Mouse (Mus musculus) T-helper 17 cell (primary cell): ENCODE data around the gene Rnf157.

ENCODE experiments used
- in situ Hi-C, 2 experiments: fragments of 300-600 bp; cut with MboI, MseI; formaldehyde crosslinking; loops; 1 replicate in 1 of 2; 2 replicates in 1 of 2; pipeline ENCODE4 v1.15.1; 2025; ENCODE audit warnings: high pct_unique_total_duplicates in 2 of 2

Gene Rnf157

DNA sequence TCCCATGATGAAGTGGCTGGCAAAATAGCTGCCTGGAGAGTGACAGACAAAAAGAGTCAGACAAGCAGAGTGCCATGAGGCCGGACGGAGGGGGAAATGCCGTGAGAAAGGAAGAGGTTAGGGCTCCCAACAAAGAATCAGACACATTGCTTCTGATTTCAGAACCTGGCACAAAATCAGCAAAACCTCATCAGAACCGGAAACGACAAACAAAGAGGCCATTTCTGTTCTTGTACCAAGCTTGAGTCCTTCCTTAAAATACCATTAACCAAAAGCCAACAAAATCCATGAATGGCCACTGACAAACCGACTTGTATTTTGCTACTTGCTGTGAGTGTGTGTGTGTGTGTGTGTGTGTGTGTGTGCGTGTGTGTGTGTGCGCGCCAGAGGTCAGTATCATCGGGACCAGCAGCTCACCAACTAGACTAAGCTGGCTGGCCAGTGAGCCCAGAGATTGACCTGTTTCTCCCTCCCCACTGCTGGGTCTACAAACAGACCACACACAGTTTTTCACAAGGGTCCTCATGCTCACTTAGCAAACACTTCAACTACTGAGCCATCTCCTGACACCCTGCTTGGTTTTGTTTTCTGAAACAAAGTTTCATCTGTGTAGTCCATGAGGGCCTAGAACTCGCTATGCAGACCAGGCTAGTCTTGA, 16.4 kb downstream of the Rnf157 start:
- in situ Hi-C loops = loop anchor here in 1 of 2 experiments (5.0 kb wide), 1 partner anchor 46 kb away; no protein-coding TSS in a partner anchor

DNA sequence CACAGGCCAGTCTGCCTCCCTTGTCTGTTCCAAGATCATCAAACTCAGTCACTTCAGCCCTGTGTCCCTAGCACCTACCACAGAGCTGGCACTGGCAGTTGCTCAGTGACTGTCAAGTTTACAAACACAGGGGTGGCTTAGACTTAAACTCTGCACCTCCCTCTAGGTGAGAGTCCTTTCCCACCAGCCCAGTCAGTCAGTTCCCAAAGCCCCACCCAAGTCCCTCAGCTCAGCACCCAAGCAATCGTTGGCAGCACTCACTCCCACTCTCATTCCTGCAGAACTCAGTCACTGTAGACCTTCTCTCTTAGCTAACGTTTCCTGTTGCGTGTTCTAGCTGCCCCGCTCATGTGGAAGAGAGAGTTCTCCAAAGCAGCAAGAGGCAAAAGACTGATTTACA, 18.1 kb downstream of the Rnf157 start:
- in situ Hi-C loops = loop anchor here in 1 of 2 experiments (5.0 kb wide), 1 partner anchor 48 kb away; no protein-coding TSS in a partner anchor

DNA sequence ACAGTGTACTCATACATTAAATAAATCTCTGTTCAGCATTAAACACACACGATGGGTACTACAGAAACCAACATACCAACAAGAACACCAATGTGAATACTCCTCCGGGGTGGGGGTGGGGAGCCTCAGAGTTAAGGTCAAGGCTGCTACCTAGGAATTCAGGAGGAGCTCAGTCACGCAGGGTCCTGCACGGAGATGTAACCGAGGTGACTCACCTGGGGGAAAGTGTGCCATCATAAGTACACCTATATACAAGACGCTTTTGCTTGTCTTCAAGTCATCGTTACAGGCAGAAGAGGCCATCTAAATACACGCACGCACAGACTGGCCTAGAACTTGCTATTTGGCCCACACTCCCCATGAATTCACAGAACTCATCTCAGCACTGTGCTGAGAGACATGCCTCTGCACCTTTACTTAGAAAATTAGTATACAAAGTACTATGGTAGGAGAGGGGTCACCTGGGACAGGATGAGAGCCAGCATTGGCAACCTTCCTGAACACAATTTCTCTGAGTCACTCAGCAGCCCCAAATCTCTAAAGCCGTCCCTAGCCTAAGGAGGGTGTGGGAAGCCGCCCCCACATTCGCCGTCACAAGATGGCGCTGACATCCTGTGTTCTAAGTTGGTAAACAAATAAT, 23.9 kb downstream of the Rnf157 start:
- in situ Hi-C loops = loop anchor here in 1 of 2 experiments (10.0 kb wide), 1 partner anchor 1576 kb away; no protein-coding TSS in a partner anchor

DNA sequence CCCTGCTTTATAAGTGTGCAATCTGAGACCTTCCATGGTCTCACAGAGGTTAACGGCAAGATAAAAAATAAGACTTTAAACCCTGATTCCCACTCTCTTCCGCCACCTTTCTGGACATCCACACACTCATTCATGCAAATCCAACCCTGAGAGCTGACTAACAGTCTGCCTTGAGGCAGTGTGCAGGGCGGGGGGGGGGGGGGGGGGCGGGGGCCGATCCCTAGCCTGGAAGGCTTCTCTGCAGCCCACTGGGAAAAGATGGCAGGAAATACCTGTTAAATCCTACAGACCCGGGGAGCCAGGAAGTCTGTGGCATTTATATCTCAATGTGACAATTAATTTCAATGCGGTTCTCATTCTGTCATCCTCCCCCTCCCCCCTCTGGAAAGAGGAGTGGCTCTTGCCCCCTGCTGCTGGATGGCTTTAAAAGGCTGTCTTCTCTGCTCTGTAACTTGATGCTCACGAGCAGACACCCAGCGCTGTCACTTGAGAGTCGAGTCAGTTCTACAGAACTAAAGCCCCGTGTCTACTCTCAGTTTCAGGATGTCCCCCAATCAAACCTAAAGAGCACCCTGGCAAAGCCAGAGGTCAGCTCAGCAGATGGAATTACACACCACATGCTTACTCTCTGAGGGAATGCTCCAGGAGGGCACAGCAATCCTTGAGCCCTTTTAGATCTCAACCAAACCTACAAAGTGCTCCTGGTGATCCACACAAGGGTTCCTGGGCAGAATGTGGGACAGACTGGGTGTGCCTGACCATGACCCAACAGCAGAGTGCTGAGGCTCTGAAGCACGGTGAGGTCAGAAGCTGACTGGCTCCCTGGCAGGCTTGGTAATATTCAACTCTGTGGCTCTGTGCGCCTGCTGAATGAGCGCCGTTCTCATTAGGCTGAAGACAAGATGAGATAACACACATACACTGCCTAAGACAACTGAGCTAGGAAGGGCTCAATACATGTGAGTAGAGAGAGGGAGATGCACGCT, 25.5 kb downstream of the Rnf157 start:
- in situ Hi-C loops = loop anchor here in 1 of 2 experiments (10.0 kb wide), 1 partner anchor 1577 kb away; no protein-coding TSS in a partner anchor

DNA sequence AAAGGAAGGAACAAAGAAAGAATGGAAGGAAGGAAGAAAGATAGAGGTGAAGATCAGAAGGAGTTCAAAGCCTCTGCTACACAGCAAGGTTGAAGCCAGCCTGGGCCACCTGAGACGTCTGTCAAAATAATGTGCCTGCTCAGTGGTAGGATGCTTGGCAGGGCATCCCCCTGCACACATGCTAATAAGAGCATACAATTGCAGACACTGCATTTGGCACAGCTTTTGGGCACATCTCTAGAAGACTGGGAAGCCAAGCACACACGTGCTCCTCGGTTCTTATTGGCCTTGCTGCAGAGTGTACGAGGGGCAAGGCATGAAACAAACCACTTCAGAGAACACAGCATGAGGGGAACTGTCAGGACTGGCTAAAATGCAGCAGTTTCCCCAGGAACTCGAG, 26.8 kb downstream of the Rnf157 start:
- in situ Hi-C loops = loop anchor here in 1 of 2 experiments (10.0 kb wide), 1 partner anchor 1579 kb away; no protein-coding TSS in a partner anchor

DNA sequence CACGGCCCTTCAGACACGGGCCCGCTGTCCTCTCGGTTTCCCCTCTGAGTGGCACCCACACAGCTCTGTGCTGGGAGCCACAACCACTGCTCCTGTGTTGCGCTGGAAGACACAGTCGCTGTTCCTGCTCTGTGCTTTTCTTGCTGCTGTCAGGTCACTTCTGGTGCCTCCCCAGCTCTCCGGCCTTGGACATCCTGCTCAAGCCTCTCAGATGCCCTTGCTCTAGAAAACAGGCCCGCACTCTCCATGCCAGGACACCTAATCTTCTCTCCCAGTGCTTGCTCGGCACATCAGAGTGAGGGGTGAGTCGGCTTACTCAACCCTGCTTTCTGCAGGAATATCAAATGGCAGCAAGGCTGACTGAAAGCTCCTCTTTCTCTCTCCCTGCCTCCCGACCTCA, 28.7 kb downstream of the Rnf157 start:
- in situ Hi-C loops = loop anchor here in 1 of 2 experiments (10.0 kb wide), 1 partner anchor 1581 kb away; no protein-coding TSS in a partner anchor

GRCm38 (mm10) chr11:116383070-116383469, 29.8 kb downstream of the Rnf157 start:
- in situ Hi-C loops = loop anchor here in 1 of 2 experiments (10.0 kb wide), 1 partner anchor 1582 kb away; no protein-coding TSS in a partner anchor

GRCm38 (mm10) chr11:116380767-116381166, 32.1 kb downstream of the Rnf157 start:
- in situ Hi-C loops = loop anchor here in 1 of 2 experiments (10.0 kb wide), 1 partner anchor 1584 kb away; no protein-coding TSS in a partner anchor

DNA sequence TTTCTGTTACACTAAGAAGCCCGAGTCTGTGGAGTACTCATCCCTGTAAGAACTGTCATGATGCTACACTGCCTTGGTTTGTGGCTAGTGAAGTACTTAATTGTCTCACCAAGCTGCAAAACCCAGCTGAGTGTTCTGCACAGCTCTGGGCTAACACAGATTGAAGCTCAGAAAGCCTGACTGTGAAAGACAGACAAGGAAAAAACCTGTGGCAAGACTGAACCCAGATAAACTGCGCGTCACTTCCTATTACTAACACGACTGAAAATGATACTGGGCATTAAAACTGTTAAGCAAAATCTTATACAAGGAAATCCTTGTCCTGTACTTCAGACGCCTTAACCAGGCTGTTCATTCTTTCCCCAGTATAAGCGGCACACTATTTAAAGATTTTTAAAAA, 33.3 kb downstream of the Rnf157 start:
- in situ Hi-C loops = no loop called here

DNA sequence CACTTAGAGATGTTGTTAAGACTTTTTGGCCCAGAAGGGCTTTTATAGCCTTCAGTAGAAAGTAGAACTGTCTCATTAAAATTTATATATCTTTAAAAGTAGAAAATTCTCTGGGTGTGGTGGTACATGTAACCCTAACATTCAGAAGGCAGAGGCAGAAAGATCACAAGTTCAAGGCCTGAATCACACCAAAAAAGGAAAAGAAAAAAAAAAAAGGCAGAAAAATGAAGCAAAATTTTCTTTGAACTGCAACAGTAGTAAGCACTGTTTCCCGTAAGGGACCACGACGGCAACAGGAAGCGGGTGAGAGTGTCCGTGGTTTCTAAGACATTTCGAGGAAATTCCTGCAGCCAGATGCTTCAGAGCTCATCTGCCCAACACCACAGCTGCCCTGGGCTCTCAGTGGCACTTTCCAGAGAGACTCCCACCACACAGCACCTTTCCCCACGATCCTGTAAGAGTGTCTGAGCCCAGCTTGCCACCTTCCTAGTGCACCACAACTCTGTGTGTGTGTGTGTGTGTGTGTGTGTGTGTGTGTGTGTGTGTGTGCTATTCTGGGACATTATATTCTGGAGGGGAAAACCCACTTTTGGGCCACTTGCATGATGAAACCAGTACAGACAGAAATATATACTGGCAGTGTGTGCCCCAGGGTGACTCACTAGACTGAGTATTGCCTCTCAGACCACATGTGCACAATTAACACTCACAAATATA, 35.7 kb downstream of the Rnf157 start:
- in situ Hi-C loops = no loop called here

GRCm38 (mm10) chr11:116371894-116372450, 40.9 kb downstream of the Rnf157 start:
- in situ Hi-C loops = loop anchor here in 1 of 2 experiments (5.0 kb wide), 1 partner anchor 75 kb away; no protein-coding TSS in a partner anchor

- in situ Hi-C loops = loop anchor here (5.0 to 10.0 kb wide), 2 partner anchors 55 to 78 kb away; no protein-coding TSS in a partner anchor
Observed at GRCm38 (mm10) chr11:116369633-116370032, 43.2 kb downstream of the Rnf157 start.

DNA sequence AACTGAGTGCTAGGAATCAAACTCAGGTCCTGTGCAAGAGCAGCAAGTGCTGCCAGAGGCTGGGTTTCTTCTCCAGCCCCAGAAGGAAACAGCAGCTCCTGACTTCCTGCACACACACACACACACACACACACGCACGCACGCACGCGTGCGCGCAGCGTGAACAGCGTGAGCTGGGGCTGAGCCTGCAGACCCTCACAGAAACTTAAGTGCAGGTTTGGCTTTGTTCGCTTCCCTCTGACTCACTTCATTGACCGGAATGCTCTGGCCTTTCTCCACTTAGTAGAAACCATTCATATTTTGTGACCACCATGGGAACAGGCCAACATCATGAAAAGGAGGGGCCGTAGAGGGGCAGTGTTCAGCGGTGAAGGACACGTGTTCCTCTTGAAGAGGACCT, 43.8 kb downstream of the Rnf157 start:
- in situ Hi-C loops = loop anchor here in 1 of 2 experiments (5.0 to 10.0 kb wide), 2 partner anchors 54 to 78 kb away; no protein-coding TSS in a partner anchor

- in situ Hi-C loops = loop anchor here in 1 of 2 experiments (5.0 to 10.0 kb wide), 2 partner anchors 53 to 79 kb away; no protein-coding TSS in a partner anchor
Observed at GRCm38 (mm10) chr11:116368116-116368515, 44.7 kb downstream of the Rnf157 start.

DNA sequence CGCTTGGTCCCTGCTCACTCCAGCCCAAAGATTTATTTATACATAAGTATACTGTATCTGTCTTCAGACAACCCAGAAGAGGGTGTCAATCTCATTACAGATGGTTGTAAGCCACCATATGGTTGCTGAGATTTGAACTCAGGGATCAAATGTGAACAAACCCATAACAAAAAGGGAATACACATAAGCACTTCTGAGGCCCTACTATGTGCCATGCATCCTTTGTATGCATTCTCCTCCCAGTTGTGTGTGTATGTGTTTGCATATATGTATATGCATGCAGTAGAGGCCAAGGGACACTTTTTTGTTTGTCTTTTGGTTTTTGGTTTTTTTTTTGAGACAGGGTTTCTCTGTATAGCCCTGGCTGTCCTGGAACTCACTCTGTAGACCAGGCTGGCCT, 46.2 kb downstream of the Rnf157 start:
- in situ Hi-C loops = loop anchor here in 1 of 2 experiments (5.0 to 10.0 kb wide), 2 partner anchors 52 to 81 kb away; no protein-coding TSS in a partner anchor

DNA sequence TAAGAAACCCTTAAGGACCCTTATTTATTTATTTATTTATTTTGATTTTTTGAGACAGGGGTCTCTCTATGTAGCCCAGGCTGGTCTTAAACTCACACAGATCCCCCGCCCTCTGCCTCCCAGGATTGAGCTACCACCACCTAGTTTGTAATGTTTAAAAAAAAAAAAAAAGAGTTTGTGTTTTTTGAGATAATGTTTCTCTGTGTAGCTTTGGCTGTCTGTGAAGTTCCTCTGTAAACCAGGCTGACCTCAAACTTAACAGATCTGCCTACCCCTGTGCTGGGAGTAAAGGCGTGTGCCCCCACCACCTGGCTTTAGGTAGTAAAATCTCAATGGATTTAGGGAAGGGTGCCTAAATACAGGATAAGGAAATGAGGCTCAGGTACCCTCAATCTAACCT, 46.7 kb downstream of the Rnf157 start:
- in situ Hi-C loops = loop anchor here in 1 of 2 experiments (5.0 to 10.0 kb wide), 2 partner anchors 51 to 81 kb away; no protein-coding TSS in a partner anchor

DNA sequence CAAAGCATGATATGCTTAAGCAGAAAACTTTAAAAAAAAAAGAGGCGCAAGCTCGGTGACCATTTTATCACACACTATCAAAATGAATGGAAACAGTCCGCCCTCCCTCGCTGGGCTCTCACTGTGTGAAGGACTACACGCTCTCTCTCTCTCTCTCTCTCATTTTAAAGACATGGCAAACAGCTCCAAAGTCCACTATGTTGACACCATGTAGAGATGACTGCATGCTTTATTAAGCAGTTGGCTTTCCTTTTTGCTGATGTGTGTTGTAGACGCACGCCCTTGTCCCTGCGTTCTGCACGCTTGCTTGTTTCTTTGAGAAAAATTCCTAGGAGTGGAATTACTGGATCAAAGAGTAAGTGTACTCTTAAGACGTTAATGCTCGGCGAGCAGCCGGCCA, 47.4 kb downstream of the Rnf157 start:
- in situ Hi-C loops = loop anchor here in 1 of 2 experiments (5.0 to 10.0 kb wide), 2 partner anchors 51 to 82 kb away; no protein-coding TSS in a partner anchor

DNA sequence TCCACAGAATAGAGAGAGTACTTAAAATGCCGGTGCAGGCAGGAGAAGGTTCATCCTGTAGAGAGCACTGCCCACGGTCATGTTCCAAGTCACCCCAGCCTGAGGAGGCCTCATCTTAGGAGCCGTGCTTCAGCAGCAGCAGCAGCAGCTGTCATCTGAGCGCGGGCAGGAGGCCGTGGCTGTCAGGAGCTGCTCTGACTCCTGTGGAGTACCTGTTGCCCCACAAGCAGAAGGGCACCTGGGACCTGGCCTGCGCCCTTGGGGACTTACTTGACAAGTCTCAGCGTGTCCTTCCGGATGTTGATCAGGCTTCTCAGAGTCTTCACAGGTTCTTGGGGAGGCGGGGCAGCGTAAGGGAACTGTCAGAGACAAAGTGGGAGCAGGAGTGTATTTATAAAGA, 50.8 kb downstream of the Rnf157 start:
- in situ Hi-C loops = loop anchor here (5.0 to 10.0 kb wide), 2 partner anchors 35 to 47 kb away; no protein-coding TSS in a partner anchor

DNA sequence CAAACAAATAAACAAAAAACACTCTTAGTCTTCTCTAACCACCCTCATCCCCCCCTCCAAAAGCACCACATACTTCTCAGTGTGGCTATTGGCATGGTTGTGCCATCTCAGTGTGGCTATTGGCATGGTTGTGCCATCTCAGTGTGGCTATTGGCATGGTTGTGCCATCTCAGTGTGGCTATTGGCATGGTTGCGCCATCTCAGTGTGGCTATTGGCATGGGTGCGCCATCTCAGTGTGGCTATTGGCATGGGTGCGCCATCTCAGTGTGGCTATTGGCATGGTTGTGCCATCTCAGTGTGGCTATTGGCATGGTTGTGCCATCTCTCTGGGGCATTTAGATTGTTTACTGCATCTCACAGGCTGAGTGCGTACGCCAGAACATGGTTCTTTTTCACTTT, 51.9 kb downstream of the Rnf157 start:
- in situ Hi-C loops = loop anchor here (5.0 to 10.0 kb wide), 2 partner anchors 34 to 46 kb away; no protein-coding TSS in a partner anchor
